ENCODE assay signal across 8 mouse cellular contexts in the genomic region with DNA sequence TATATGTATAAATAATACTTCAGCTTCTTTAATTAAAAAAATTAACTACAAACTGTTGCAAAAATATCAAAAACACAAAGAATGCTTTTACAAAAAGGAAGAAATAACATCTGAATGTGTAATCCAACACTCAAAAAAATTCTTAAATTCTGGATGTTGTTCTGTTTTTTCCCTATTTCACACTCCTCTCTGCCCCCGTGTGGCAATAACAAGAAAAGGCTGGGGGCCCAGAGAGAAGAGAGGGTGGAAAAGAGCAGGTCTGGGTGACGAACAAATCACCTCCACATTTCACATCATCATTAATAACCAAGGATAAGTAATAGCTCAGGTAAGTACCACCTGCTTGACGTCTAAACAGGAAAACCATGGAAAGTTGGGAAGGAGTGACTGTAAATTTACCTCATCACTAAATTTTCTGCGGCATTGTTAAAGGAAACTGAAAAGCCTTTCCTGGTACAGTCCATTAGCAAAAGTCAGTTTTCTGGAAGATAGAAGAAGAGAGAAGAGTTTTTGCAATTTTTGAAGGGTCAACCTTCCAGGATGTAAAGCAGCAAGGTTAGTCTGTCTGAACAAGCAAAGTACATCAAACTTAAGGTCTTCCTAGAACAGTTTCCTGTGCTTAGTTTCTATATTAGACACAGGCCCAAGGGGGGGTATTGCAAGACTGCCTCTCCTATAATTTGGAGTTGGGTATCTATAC. TPM values are rescaled to one million over a fixed set of nuclear protein-coding genes. Genes with fewer than 3 reads are reported as not detected.
DNase-seq lines count a peak whose midpoint lies in the region; ATAC-seq and TF ChIP-seq lines count a peak whose summit lies in the region.

No protein-coding gene starts in this region.

- H3K36me3 ChIP-seq in spleen, adult 2 months (ENCODE audit: control insufficient read depth, insufficient read depth, low read length), result no peaks in the 10 kb centered on the region

- peaks cover 3% of the 10 kb centered on the region; the same call in 1 of the 2 replicates for H3K4me1 ChIP-seq in spleen, adult 2 months (ENCODE audit: control insufficient read depth, insufficient read depth, insufficient read length)

- ATAC-seq in megakaryocyte-erythroid progenitor cell, adult 5-6 weeks (replicated peaks; ENCODE audit: low FRiP score, low TSS enrichment, poor library complexity, severe bottlenecking), result peak; percentile 74
- no peak for ATAC-seq in activated CD4-positive, CD25-positive, alpha-beta regulatory T cell, adult 4 months

- intact Hi-C loops in heart, postnatal 25 days (cut with DNase I), result no loop called here
- intact Hi-C loops in left cerebral cortex, postnatal 14 days (cut with DNase I), result loop anchor here (1.0 to 10.0 kb wide), 2 partner anchors 70 to 185 kb away; partner anchors contain the start of genes Gm21985, Katnbl1, Nop10 and Slc12a6

- no peak overlapping the region for H3K4me3 ChIP-seq in spleen, adult 2 months (ENCODE audit: extremely low read depth, insufficient read depth, insufficient read length)

- WGBS in spleen, adult 2 months, result 34% methylated on average over 4 of the region's 4 CpGs

- peak; percentile 17; the same call in 1 of the 2 replicates for TF ChIP-seq CTCF in spleen, adult 2 months (IDR thresholded peaks at IDR 0.05; ENCODE audit: extremely low read depth, insufficient read depth, insufficient read length, insufficient replicate concordance)

- no peak overlapping the region for H3K27ac ChIP-seq in spleen, adult 2 months (ENCODE audit: insufficient read depth, low read length)

- H3K27me3 ChIP-seq in spleen, adult 2 months (ENCODE audit: control insufficient read depth, insufficient read depth, low read length), result no peaks in the 10 kb centered on the region; the same call in 1 of the 2 replicates

- DNase-seq in heart, adult 18-20 months, result peak; percentile 6 to 34
- DNase-seq in heart, postnatal 25 days (ENCODE audit: low spot score), result no peak
- DNase-seq in spleen, adult 2 months (ENCODE audit: low read depth in 1 of 2, low spot score in 2 of 2), result peak; percentile 17 to 20
- DNase-seq in spleen, adult 12 weeks (ENCODE audit: low spot score), result no peak
- peak; percentile 19 to 56 for DNase-seq in cerebellum, postnatal 25 days
- DNase-seq in left cerebral cortex, postnatal 14 days (ENCODE audit: low spot score in 2 of 2), result no peak

- TF ChIP-seq POLR2A in spleen, adult 2 months (IDR thresholded peaks at IDR 0.05; ENCODE audit: low read depth, low read length), result no peak

RNA-seq across cellular contexts. Expression of gene Emc7, which starts 5.0 kb away (rescaled TPM):
- total RNA-seq in heart, adult 18-20 months (2021), result 10 to 100 TPM; 17.3 TPM
- 10 to 100 TPM; 15.3 to 15.8 TPM for total RNA-seq in heart, postnatal 25 days (2021)
- 2.5 and 2.9 TPM in 2 replicates for polyA plus RNA-seq in spleen, adult 2 months (2012; rRNA removed)
- total RNA-seq in megakaryocyte-erythroid progenitor cell, adult 5-6 weeks (2014; fragmentation: Nextera tagmentation), result 13.8 and 14.7 TPM in 2 replicates
- total RNA-seq in megakaryocyte-erythroid progenitor cell, adult 5-6 weeks (2017), result 9.7 and 10.5 TPM in 2 replicates
- 10 to 100 TPM; 44.6 to 46.1 TPM for total RNA-seq in left cerebral cortex, postnatal 14 days (2021)
- 10 to 100 TPM; 11.5 to 14.5 TPM for polyA plus RNA-seq in activated CD4-positive, CD25-positive, alpha-beta regulatory T cell, adult 4 months (2017; shearing (Covaris generic))

RNA-seq across cellular contexts. Expression of gene Chrm5, which starts 30.8 kb away (rescaled TPM):
- not detected for total RNA-seq in heart, adult 18-20 months (2021)
- total RNA-seq in heart, postnatal 25 days (2021), result not detected
- polyA plus RNA-seq in spleen, adult 2 months (2012; rRNA removed), result not detected in 2 replicates
- total RNA-seq in megakaryocyte-erythroid progenitor cell, adult 5-6 weeks (2014; fragmentation: Nextera tagmentation), result not detected in 2 replicates
- total RNA-seq in megakaryocyte-erythroid progenitor cell, adult 5-6 weeks (2017), result not detected in 2 replicates
- total RNA-seq in left cerebral cortex, postnatal 14 days (2021), result 1 to 10 TPM; 1.1 to 3.6 TPM
- polyA plus RNA-seq in activated CD4-positive, CD25-positive, alpha-beta regulatory T cell, adult 4 months (2017; shearing (Covaris generic)), result not detected

RNA-seq across cellular contexts. Expression of gene Aven, which starts 43.0 kb away (rescaled TPM):
- 10 to 100 TPM; 15.3 to 22.5 TPM for total RNA-seq in heart, adult 18-20 months (2021)
- total RNA-seq in heart, postnatal 25 days (2021), result 10 to 100 TPM; 16.3 to 18.3 TPM
- 2.7 and 4.2 TPM in 2 replicates for polyA plus RNA-seq in spleen, adult 2 months (2012; rRNA removed)
- total RNA-seq in megakaryocyte-erythroid progenitor cell, adult 5-6 weeks (2014; fragmentation: Nextera tagmentation), result 11.9 and 27.4 TPM in 2 replicates
- 48.4 and 50.6 TPM in 2 replicates for total RNA-seq in megakaryocyte-erythroid progenitor cell, adult 5-6 weeks (2017)
- total RNA-seq in left cerebral cortex, postnatal 14 days (2021), result 10 to 100 TPM in 1 of 2 experiments, 1 to 10 TPM in 1; 9.4 to 10.8 TPM
- polyA plus RNA-seq in activated CD4-positive, CD25-positive, alpha-beta regulatory T cell, adult 4 months (2017; shearing (Covaris generic)), result 10 to 100 TPM; 12.1 to 13.0 TPM

Comparison
In these comparisons a context has a peak if more than half of its experiments do, and no peak if none do; other contexts are left out.
1. DNase-seq: peak in heart, adult 18-20 months (2 of 2), spleen, adult 2 months (2 of 2) and cerebellum, postnatal 25 days (2 of 2); none in heart, postnatal 25 days (single experiment), spleen, adult 12 weeks (single experiment) and left cerebral cortex, postnatal 14 days (0 of 2).